Mouse (Mus musculus) brain, embryonic 14.5 days (tissue): ENCODE data around the gene Aco2. TPM values are rescaled to one million over a fixed set of nuclear protein-coding genes. Genes with fewer than 3 reads are reported as not detected.
A peak's percentile ranks its signal among the peaks of the same experiment; 100 is the strongest.

Experiments used
- DNase-seq: peaks from one replicate; pipeline ENCODE4 v3.0.0-alpha.2; 2011; ENCODE audit warnings: low read depth
- CTCF ChIP-seq: fragments of 200-500 bp; IDR thresholded peaks from 2 replicates; pipeline ENCODE4 v1.5.1; 2012; ENCODE audit warnings: inconsistent platforms, mild to moderate bottlenecking, moderate library complexity, borderline replicate concordance; ENCODE audit not compliant: insufficient read depth, insufficient read length; ENCODE audit errors: extremely low read depth
- POLR2A ChIP-seq: fragments of 200-500 bp; IDR thresholded peaks from 2 replicates; pipeline ENCODE4 v1.6.1; 2012; ENCODE audit warnings: mild to moderate bottlenecking, inconsistent platforms, borderline replicate concordance; ENCODE audit not compliant: poor library complexity, insufficient read depth, insufficient read length, severe bottlenecking; ENCODE audit errors: extremely low read depth
- polyA plus RNA-seq: library from polyadenylated mRNA; depleted of rRNA; stranded (reverse); fragments of >200 nt; gene quantifications from 2 replicates; pipeline ENCODE4 v1.2.3, GENCODE M21; 2012

Gene Aco2
- polyA plus RNA-seq, 1 experiment, result 283 TPM

GRCm38 (mm10) chr15:81847861-81848260 lies 24.2 kb upstream of the Aco2 start:
- no peak for TF ChIP-seq CTCF
- no peak for TF ChIP-seq POLR2A

GRCm38 (mm10) chr15:81848301-81848700 lies 23.8 kb upstream of the Aco2 start:
- peak; percentile 47 for DNase-seq
- TF ChIP-seq CTCF, result peak; percentile 67; the same call in 1 of the 2 replicates
- no peak for TF ChIP-seq POLR2A

More at GRCm38 (mm10) chr15:81847861-81848260, 24.2 kb upstream of the Aco2 start:
- DNase-seq, result no peak

GRCm38 (mm10) chr15:81849104-81849503 lies 23.0 kb upstream of the Aco2 start:
- TF ChIP-seq POLR2A, result no peak
- DNase-seq, result no peak

DNA sequence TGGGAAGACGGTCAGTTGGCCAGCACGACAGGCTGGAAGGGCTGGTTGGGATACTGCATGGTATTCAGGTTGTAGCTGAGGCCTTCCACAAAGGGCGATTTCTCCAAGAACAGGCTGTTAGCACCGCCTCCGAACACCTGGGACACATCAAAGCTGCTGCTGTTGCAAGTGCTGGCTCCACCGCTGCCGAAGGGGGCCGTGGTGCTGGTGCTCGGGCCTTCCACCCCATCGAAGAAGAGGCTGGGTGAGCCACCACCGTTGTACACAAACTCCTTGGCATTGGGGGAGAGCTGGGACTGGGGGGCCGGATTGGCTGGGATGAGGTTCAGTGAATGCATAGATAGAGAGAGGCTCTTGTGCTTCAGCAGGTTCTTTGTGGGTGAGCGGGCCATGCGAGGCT lies 21.4 kb upstream of the Aco2 start:
- TF ChIP-seq CTCF (no peak), POLR2A (no peak)
- DNase-seq, result no peak

- DNase-seq, result no peak
- TF ChIP-seq CTCF (no peak), POLR2A (no peak)
Measured at GRCm38 (mm10) chr15:81851375-81851774, 20.7 kb upstream of the Aco2 start.

GRCm38 (mm10) chr15:81852411-81853000 lies 19.6 kb upstream of the Aco2 start:
- TF ChIP-seq POLR2A, result no peak
- TF ChIP-seq CTCF, result no peak
- no peak for DNase-seq

DNA sequence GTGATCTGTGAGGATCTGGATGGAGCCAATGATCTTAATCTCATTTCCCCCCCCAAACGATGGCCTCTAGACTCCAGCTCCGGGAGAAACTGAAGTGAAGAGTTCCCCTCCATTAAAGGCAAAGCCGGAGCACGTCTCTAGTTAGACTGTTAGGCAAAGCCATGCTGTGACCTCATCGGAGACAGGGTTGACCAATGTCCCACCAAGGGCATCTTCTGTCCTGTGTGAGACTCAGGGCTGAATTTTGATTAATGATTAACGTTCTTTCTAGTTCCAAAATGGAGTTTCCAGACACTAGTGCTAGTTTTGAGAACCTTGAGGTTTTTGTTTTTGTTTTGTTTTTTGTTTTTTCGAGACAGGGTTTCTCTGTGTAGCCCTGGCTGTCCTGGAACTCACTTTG lies 19.0 kb upstream of the Aco2 start:
- TF ChIP-seq CTCF (no peak), POLR2A (no peak)
- no peak for DNase-seq

DNA sequence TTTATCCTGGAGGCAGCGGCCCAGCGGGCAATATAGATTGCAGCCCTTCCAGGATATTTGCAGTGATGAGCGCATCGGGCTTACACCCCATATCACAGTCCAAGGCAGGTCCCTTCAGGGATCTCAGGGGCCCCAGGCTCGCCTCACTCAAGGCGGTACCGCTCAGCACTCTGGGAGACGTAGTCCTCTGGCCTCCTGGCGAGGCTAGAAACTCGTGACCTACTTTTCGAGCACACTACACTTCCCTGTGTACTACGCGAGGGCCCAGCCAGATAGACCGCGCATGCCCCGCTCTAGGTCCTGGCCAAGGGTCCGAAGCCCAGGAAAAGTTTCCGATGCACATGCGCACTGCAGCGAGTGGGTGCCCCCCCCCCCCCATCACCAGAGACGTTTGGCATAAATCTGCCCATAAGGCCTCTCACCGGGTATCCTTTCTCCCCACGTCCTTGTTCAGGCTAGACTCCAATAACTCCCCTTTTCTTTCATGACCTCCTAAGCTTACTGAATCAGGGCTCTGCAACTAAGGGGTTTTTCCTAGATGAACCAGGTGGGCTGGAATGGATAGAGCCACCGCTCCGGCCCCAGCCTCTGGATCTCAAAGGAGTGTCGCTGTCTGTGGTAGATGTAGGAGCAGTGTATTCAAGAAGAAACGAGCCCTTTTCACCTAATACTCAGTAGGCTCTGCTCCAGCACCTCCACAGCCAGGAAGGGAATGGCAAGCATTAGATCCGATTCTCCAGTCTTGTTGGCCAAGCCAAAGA lies 15.9 kb upstream of the Aco2 start:
- no peak for TF ChIP-seq CTCF
- TF ChIP-seq POLR2A, result no peak
- peak; percentile 98 for DNase-seq

GRCm38 (mm10) chr15:81856938-81857723 lies 15.0 kb upstream of the Aco2 start:
- DNase-seq, result peak; percentile 60

DNA sequence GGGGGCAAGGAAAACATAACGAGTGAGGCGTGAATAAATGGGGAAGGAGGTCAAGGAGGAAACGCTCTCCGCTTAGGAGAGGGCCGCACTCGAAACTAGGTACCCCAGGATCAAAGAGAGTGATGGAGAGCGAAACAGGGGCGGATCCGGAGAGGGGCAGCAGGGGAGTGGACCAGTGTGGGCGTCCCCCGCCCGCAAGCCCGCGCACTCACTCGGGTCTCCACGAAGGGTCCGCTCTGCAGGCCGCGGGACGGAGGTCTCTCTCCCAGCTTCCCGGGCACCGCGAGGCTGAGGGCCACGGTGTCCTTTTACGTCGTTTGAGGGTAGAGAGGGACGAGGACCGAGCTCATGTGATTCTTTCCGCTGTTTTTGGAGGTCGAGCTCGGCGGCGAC lies 14.4 kb upstream of the Aco2 start:
- TF ChIP-seq CTCF, result no peak
- no peak for TF ChIP-seq POLR2A
- no peak for DNase-seq

More at GRCm38 (mm10) chr15:81856938-81857723, 15.0 kb upstream of the Aco2 start:
- TF ChIP-seq POLR2A (no peak), CTCF (no peak)

GRCm38 (mm10) chr15:81858138-81858516 lies 14.0 kb upstream of the Aco2 start:
- TF ChIP-seq POLR2A, result peak; percentile 74; the same call in 1 of the 2 replicates
- no peak for TF ChIP-seq CTCF
- peak; percentile 95 for DNase-seq
